Mouse (Mus musculus) limb, embryonic 10.5 days (tissue): Measurements from ENCODE around the gene Mars. TPM values are rescaled to one million over a fixed set of nuclear protein-coding genes. Genes with fewer than 3 reads are reported as not detected.

ENCODE experiments used
- DNase-seq: peaks from one replicate; pipeline ENCODE4 v3.0.0-alpha.2; 2017; ENCODE audit warnings: low spot score
- H3K27ac ChIP-seq: fragments of 300-500 bp; sonication (generic); 2 replicates; pipeline ENCODE4 v1.5.1; 2016; ENCODE audit warnings: mild to moderate bottlenecking
- H3K27me3 ChIP-seq: fragments of 300-500 bp; sonication (generic); 2 replicates; pipeline ENCODE4 v1.6.1; 2016; ENCODE audit warnings: low read depth, mild to moderate bottlenecking; ENCODE audit not compliant: poor library complexity, severe bottlenecking
- H3K36me3 ChIP-seq: fragments of 300-500 bp; sonication (generic); 2 replicates; pipeline ENCODE4 v1.6.1; 2016; ENCODE audit warnings: mild to moderate bottlenecking, moderate library complexity
- H3K4me1 ChIP-seq: fragments of 300-500 bp; sonication (generic); 2 replicates; pipeline ENCODE4 v1.6.1; 2016
- H3K4me3 ChIP-seq: fragments of 300-500 bp; sonication (generic); 2 replicates; pipeline ENCODE4 v1.5.1; 2016; ENCODE audit warnings: mild to moderate bottlenecking, moderate library complexity
- H3K9me3 ChIP-seq: fragments of 300-500 bp; sonication (generic); replicated peaks from 2 replicates; pipeline ENCODE4 v1.6.1; 2016; ENCODE audit warnings: mild to moderate bottlenecking
- WGBS: fragments of 180-500 bp; shearing (Covaris S2); methylation state at CpG from one replicate; pipeline ENCODE4 v1.1.7; 2016; 5-methylcytosine and 5-hydroxymethylcytosine counted together
- polyA plus RNA-seq: library from polyadenylated mRNA; unstranded; fragments of >200 nt; fragmentation: Nextera tagmentation; extraction: Ambion mirVana; gene quantifications from 2 replicates; pipeline ENCODE4 v1.2.1, GENCODE M21; 2016

Gene Mars
- polyA plus RNA-seq, 1 experiment from 2014 or later, result 170 TPM

DNA sequence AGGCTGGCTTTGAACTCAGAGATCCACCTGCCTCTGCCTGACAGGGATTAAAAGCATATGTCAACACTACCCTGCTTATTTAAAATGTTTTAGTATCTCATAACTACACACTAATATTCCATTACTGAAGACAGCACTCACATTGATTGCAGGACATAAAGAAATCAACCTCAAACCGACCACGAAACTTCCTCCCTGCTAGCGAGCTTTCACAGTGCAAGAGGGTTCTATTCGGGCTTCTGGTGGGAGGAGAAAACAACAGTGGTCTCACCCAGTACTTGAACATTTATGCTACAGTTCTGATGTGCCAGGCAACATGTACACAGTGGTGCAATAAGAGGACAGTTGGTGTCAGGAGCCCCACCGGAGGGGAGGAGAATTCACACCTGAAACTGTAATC is 60.8 kb downstream of the Mars start:
- Histone ChIP-seq H3K27me3 (no peaks in the 10 kb centered on the region), H3K9me3 (no peaks in the 10 kb centered on the region), H3K36me3 (no peaks in the 10 kb centered on the region), H3K27ac (no peak overlapping the region), H3K4me3 (no peak overlapping the region), H3K4me1 (peaks cover under 1% of the 10 kb centered on the region; the same call in 1 of the 2 replicates)
- DNase-seq, result no peak
- WGBS, result 86% methylated on average over 5 of the region's 5 CpGs

Other genes starting within 250 kb of the Mars start
- gene Cdk4, start 248.3 kb downstream of the Mars start, polyA plus RNA-seq, result 3,142 and 3,162 TPM in 2 replicates
- gene Tspan31, start 241.5 kb downstream of the Mars start, polyA plus RNA-seq, result 169 and 181 TPM in 2 replicates
- gene Agap2, start 236.5 kb downstream of the Mars start, polyA plus RNA-seq, result 0.03 TPM in 1 of 2 replicates, not detected in the other
- 41.3 and 49.7 TPM in 2 replicates for gene Os9, start 190.7 kb downstream of the Mars start, polyA plus RNA-seq
- 2.8 and 3.4 TPM in 2 replicates for gene B4galnt1, start 146.6 kb downstream of the Mars start, polyA plus RNA-seq
- 3.4 and 4.1 TPM in 2 replicates for gene Slc26a10, start 131.1 kb downstream of the Mars start, polyA plus RNA-seq
- 25.8 and 36.3 TPM in 2 replicates for gene Arhgef25, start 121.7 kb downstream of the Mars start, polyA plus RNA-seq
- 91.4 and 122 TPM in 2 replicates for gene Dtx3, start 116.1 kb downstream of the Mars start, polyA plus RNA-seq
- gene Pip4k2c, start 100.2 kb downstream of the Mars start, polyA plus RNA-seq, result 25.0 and 27.8 TPM in 2 replicates
- 1.4 and 2.2 TPM in 2 replicates for gene Kif5a, start 48.4 kb downstream of the Mars start, polyA plus RNA-seq
- 185 and 194 TPM in 2 replicates for gene Dctn2, start 45.4 kb downstream of the Mars start, polyA plus RNA-seq
- 16.7 and 18.8 TPM in 2 replicates for gene Mbd6, start 22.8 kb downstream of the Mars start, polyA plus RNA-seq
- gene Arhgap9, start 10.2 kb upstream of the Mars start, polyA plus RNA-seq, result 5.5 and 5.9 TPM in 2 replicates
- gene Gli1, start 30.2 kb upstream of the Mars start, polyA plus RNA-seq, result 10.9 and 11.7 TPM in 2 replicates
- gene Inhbe, start 42.6 kb upstream of the Mars start, polyA plus RNA-seq, result 0.13 TPM in 1 of 2 replicates, not detected in the other
- 0.10 and 0.23 TPM in 2 replicates for gene Inhbc, start 58.6 kb upstream of the Mars start, polyA plus RNA-seq
- 35.0 and 39.5 TPM in 2 replicates for gene R3hdm2, start 68.5 kb upstream of the Mars start, polyA plus RNA-seq
- gene Stac3, start 189.9 kb upstream of the Mars start, polyA plus RNA-seq, result 0.40 and 0.76 TPM in 2 replicates
- 1.4 and 3.4 TPM in 2 replicates for gene Ndufa4l2, start 203.2 kb upstream of the Mars start, polyA plus RNA-seq
- gene Shmt2, start 210.7 kb upstream of the Mars start, polyA plus RNA-seq, result 143 and 173 TPM in 2 replicates
- gene Nxph4, start 222.8 kb upstream of the Mars start, polyA plus RNA-seq, result 0.54 and 1.0 TPM in 2 replicates